Mouse (Mus musculus) liver, embryonic 13.5 days (tissue): ENCODE measurements around the gene Entpd2. TPM values are rescaled to one million over a fixed set of nuclear protein-coding genes. Genes with fewer than 3 reads are reported as not detected.
A peak's percentile ranks its signal among the peaks of the same experiment; 100 is the strongest.

ENCODE experiments used
- ATAC-seq: fragments of 200-750 bp; cut with Nextera tagmentation; 2 replicates; pipeline ENCODE4 v1.8.0; 2017; ENCODE audit warnings: low read depth, mild to moderate bottlenecking, moderate number of reproducible peaks, moderate library complexity
- DNase-seq: peaks from one replicate; pipeline ENCODE4 v3.0.0; 2022
- H3K27ac ChIP-seq: fragments of 300-500 bp; sonication (generic); 2 replicates; pipeline ENCODE4 v1.5.1; 2015; ENCODE audit warnings: moderate library complexity, mild to moderate bottlenecking, inconsistent platforms
- H3K27me3 ChIP-seq: fragments of 300-500 bp; sonication (generic); 2 replicates; pipeline ENCODE4 v1.6.1; 2015; ENCODE audit warnings: mild to moderate bottlenecking, inconsistent platforms
- H3K36me3 ChIP-seq: fragments of 300-500 bp; sonication (generic); 2 replicates; pipeline ENCODE4 v1.6.1; 2015; ENCODE audit warnings: mild to moderate bottlenecking, inconsistent platforms
- H3K4me1 ChIP-seq: fragments of 300-500 bp; sonication (generic); replicated peaks from 2 replicates; pipeline ENCODE4 v1.6.1; 2015; ENCODE audit warnings: inconsistent platforms
- H3K4me2 ChIP-seq: fragments of 300-500 bp; sonication (generic); 2 replicates; pipeline ENCODE4 v1.6.1; 2015; ENCODE audit warnings: inconsistent platforms, mild to moderate bottlenecking, moderate library complexity
- H3K4me3 ChIP-seq: fragments of 300-500 bp; sonication (generic); replicated peaks from 2 replicates; pipeline ENCODE4 v1.5.1; 2015; ENCODE audit warnings: mild to moderate bottlenecking, inconsistent platforms
- H3K9ac ChIP-seq: fragments of 300-500 bp; sonication (generic); 2 replicates; pipeline ENCODE4 v1.6.1; 2015; ENCODE audit warnings: mild to moderate bottlenecking, inconsistent platforms
- H3K9me3 ChIP-seq: fragments of 300-500 bp; sonication (generic); replicated peaks from 2 replicates; pipeline ENCODE4 v1.6.1; 2016; ENCODE audit warnings: inconsistent platforms
- WGBS: fragments of 180-500 bp; shearing (Covaris S2); methylation state at CpG from one replicate; pipeline ENCODE4 v1.1.7; 2015; ENCODE audit not compliant: insufficient replicate concordance; 5-methylcytosine and 5-hydroxymethylcytosine counted together
- polyA plus RNA-seq: library from polyadenylated mRNA; unstranded; fragments of >200 nt; fragmentation: Nextera tagmentation; extraction: Ambion mirVana; gene quantifications from 2 replicates; pipeline ENCODE4 v1.2.1, GENCODE M21; 2015

Entpd2 gene
- polyA plus RNA-seq, 1 experiment from 2014 or later, result 0.40 TPM

- H3K36me3 ChIP-seq, result no peaks in the 10 kb centered on the region
- H3K4me1 ChIP-seq, result peaks cover under 1% of the 10 kb centered on the region
- 25% methylated on average over 3 of the region's 3 CpGs for WGBS
- H3K27me3 ChIP-seq, result peaks cover 6% of the 10 kb centered on the region; the same call in 1 of the 2 replicates
- no peak overlapping the region for H3K27ac ChIP-seq
- H3K4me3 ChIP-seq, result no peak overlapping the region
- ATAC-seq, result no peak
- H3K4me2 ChIP-seq, result no peak overlapping the region
- no peaks in the 10 kb centered on the region for H3K9me3 ChIP-seq
- no peak overlapping the region for H3K9ac ChIP-seq
- DNase-seq, result no peak
Measured at GRCm38 (mm10) chr2:25417426-25417825, 21.8 kb downstream of the Entpd2 start.

GRCm38 (mm10) chr2:25421896-25422295 lies 26.2 kb downstream of the Entpd2 start:
- Histone ChIP-seq H3K36me3 (no peaks in the 10 kb centered on the region), H3K4me2 (no peak overlapping the region), H3K27ac (no peak overlapping the region), H3K4me3 (no peak overlapping the region), H3K4me1 (peaks cover 13% of the 10 kb centered on the region), H3K27me3 (peaks cover 21% of the 10 kb centered on the region), H3K9ac (no peak overlapping the region), H3K9me3 (no peaks in the 10 kb centered on the region)
- 23% methylated on average over 3 of the region's 3 CpGs for WGBS
- DNase-seq (no peak), ATAC-seq (no peak)

GRCm38 (mm10) chr2:25422587-25423410 lies 27.1 kb downstream of the Entpd2 start, which contains the start of gene Fut7:
Fut7 (plus strand) TSS chr2:25423267.
- H3K27me3 ChIP-seq, result peaks cover 21% of the 10 kb centered on the region
- no peaks in the 10 kb centered on the region for H3K36me3 ChIP-seq
- WGBS, result 26% methylated on average over 17 of the region's 17 CpGs
- ATAC-seq, result 0 out of 2 replicates have a peak, but pooled peaks have one; percentile 22
- no peak within 1 kb of the TSS for H3K4me3 ChIP-seq
- peaks cover 13% of the 10 kb centered on the region for H3K4me1 ChIP-seq
- no peak within 1 kb of the TSS for H3K9ac ChIP-seq
- H3K4me2 ChIP-seq, result no peak within 1 kb of the TSS
- H3K9me3 ChIP-seq, result no peaks in the 10 kb centered on the region
- H3K27ac ChIP-seq, result peak within 1 kb of the TSS; percentile 34; the same call in 1 of the 2 replicates
- DNase-seq, result no peak

- no peak for ATAC-seq
- Histone ChIP-seq H3K4me1 (peaks cover 20% of the 10 kb centered on the region), H3K4me2 (no peak overlapping the region), H3K9ac (no peak overlapping the region), H3K36me3 (no peaks in the 10 kb centered on the region), H3K9me3 (no peaks in the 10 kb centered on the region), H3K27me3 (peaks cover 22% of the 10 kb centered on the region), H3K27ac (no peak overlapping the region), H3K4me3 (no peak overlapping the region)
- DNase-seq, result no peak
- 41% methylated on average over 1 of the region's 1 CpGs for WGBS
Measured at GRCm38 (mm10) chr2:25423626-25424025, 28.0 kb downstream of the Entpd2 start.

- no peak for ATAC-seq
- no peak overlapping the region for H3K4me3 ChIP-seq
- H3K27ac ChIP-seq, result no peak overlapping the region
- no peaks in the 10 kb centered on the region for H3K36me3 ChIP-seq
- peaks cover 28% of the 10 kb centered on the region for H3K4me1 ChIP-seq
- no peaks in the 10 kb centered on the region for H3K9me3 ChIP-seq
- H3K27me3 ChIP-seq, result peaks cover 41% of the 10 kb centered on the region
- no peak for DNase-seq
- 51% methylated on average over 27 of the region's 27 CpGs for WGBS
- no peak overlapping the region for H3K4me2 ChIP-seq
- no peak overlapping the region for H3K9ac ChIP-seq
Measured at GRCm38 (mm10) chr2:25425481-25425880, 29.8 kb downstream of the Entpd2 start.

GRCm38 (mm10) chr2:25426721-25427191 lies 31.1 kb downstream of the Entpd2 start:
- 6% methylated on average over 5 of the region's 5 CpGs for WGBS
- DNase-seq (peak; percentile 59), ATAC-seq (no peak)

GRCm38 (mm10) chr2:25427256-25427655 lies 31.6 kb downstream of the Entpd2 start:
- Histone ChIP-seq H3K4me1 (peaks cover 42% of the 10 kb centered on the region), H3K36me3 (no peaks in the 10 kb centered on the region), H3K27me3 (peaks cover 47% of the 10 kb centered on the region), H3K4me3 (no peak overlapping the region), H3K4me2 (no peak overlapping the region), H3K9me3 (no peaks in the 10 kb centered on the region), H3K27ac (no peak overlapping the region), H3K9ac (no peak overlapping the region)
- DNase-seq, result no peak
- WGBS, result 81% methylated on average over 5 of the region's 5 CpGs
- ATAC-seq, result no peak

More at GRCm38 (mm10) chr2:25426721-25427191, 31.1 kb downstream of the Entpd2 start:
- Histone ChIP-seq H3K27me3 (peaks cover 47% of the 10 kb centered on the region), H3K4me3 (no peak overlapping the region), H3K36me3 (no peaks in the 10 kb centered on the region), H3K9ac (no peak overlapping the region), H3K27ac (no peak overlapping the region), H3K9me3 (no peaks in the 10 kb centered on the region), H3K4me2 (no peak overlapping the region), H3K4me1 (peaks cover 37% of the 10 kb centered on the region)

GRCm38 (mm10) chr2:25428442-25429236 lies 33.0 kb downstream of the Entpd2 start, which contains the start of gene Abca2:
Abca2 (plus strand) TSS chr2:25428703.
- peak within 1 kb of the TSS; percentile 71 for H3K4me3 ChIP-seq
- WGBS, result under 1% methylated on average over 52 of the region's 89 CpGs
- peaks cover 33% of the 10 kb centered on the region for H3K4me1 ChIP-seq
- no peak within 1 kb of the TSS for H3K27ac ChIP-seq
- peak within 1 kb of the TSS; percentile 96 for H3K4me2 ChIP-seq
- ATAC-seq, result peak; percentile 84
- peak within 1 kb of the TSS; percentile 78 for H3K9ac ChIP-seq
- peaks cover 40% of the 10 kb centered on the region for H3K27me3 ChIP-seq
- DNase-seq, result peak; percentile 89
- H3K9me3 ChIP-seq, result no peaks in the 10 kb centered on the region
- no peaks in the 10 kb centered on the region for H3K36me3 ChIP-seq

- Histone ChIP-seq H3K36me3 (no peaks in the 10 kb centered on the region), H3K27ac (no peak overlapping the region), H3K4me1 (peaks cover 32% of the 10 kb centered on the region), H3K27me3 (peaks cover 40% of the 10 kb centered on the region), H3K9me3 (no peaks in the 10 kb centered on the region), H3K9ac (no peak overlapping the region), H3K4me2 (peak overlapping the region; percentile 96), H3K4me3 (peak overlapping the region; percentile 71; the same call in 1 of the 2 replicates)
- WGBS, result 68% methylated on average over 5 of the region's 5 CpGs
- DNase-seq (no peak), ATAC-seq (no peak)
Measured at GRCm38 (mm10) chr2:25429435-25430180, 33.9 kb downstream of the Entpd2 start.

- H3K4me2 ChIP-seq, result no peak overlapping the region
- H3K27me3 ChIP-seq, result peaks cover 32% of the 10 kb centered on the region
- no peaks in the 10 kb centered on the region for H3K9me3 ChIP-seq
- no peak overlapping the region for H3K4me3 ChIP-seq
- H3K36me3 ChIP-seq, result no peaks in the 10 kb centered on the region
- H3K27ac ChIP-seq, result no peak overlapping the region
- WGBS, result 74% methylated on average over 17 of the region's 17 CpGs
- DNase-seq (no peak), ATAC-seq (no peak)
- H3K4me1 ChIP-seq, result peaks cover 32% of the 10 kb centered on the region
- H3K9ac ChIP-seq, result no peak overlapping the region
Measured at GRCm38 (mm10) chr2:25430395-25431233, 34.9 kb downstream of the Entpd2 start.
